Mouse (Mus musculus) stomach, embryonic 16.5 days (tissue): ENCODE results near the gene Trmt1l. TPM values are rescaled to one million over a fixed set of nuclear protein-coding genes. Genes with fewer than 3 reads are reported as not detected.
"Not testable (repeated sequence)": the region's sequence is repeated elsewhere in the genome, so short reads cannot be mapped to it uniquely, and the experiment has no call there.

Experiments
- ATAC-seq: fragments of 200-750 bp; cut with Nextera tagmentation; 2 replicates; pipeline ENCODE4 v1.8.0; 2017; ENCODE audit warnings: moderate number of reproducible peaks, moderate TSS enrichment; ENCODE audit not compliant: insufficient read depth, low FRiP score
- H3K27ac ChIP-seq: fragments of 300-500 bp; sonication (generic); 2 replicates; pipeline ENCODE4 v1.5.1; 2014; ENCODE audit warnings: low read length
- H3K27me3 ChIP-seq: fragments of 300-500 bp; sonication (generic); 2 replicates; pipeline ENCODE4 v1.6.1; 2014; ENCODE audit warnings: low read length, control low read depth, mixed read lengths; ENCODE audit not compliant: control insufficient read depth, insufficient read depth
- H3K36me3 ChIP-seq: fragments of 300-500 bp; sonication (generic); 2 replicates; pipeline ENCODE4 v1.6.1; 2014; ENCODE audit warnings: low read length; ENCODE audit not compliant: control insufficient read depth, insufficient read depth
- H3K4me1 ChIP-seq: fragments of 300-500 bp; sonication (generic); 2 replicates; pipeline ENCODE4 v1.6.1; 2014; ENCODE audit warnings: low read length, control low read depth, mixed read lengths; ENCODE audit not compliant: control insufficient read depth, insufficient read depth
- H3K4me2 ChIP-seq: fragments of 300-500 bp; sonication (generic); 2 replicates; pipeline ENCODE4 v1.6.1; 2014; ENCODE audit warnings: low read depth, low read length, mixed read lengths
- H3K4me3 ChIP-seq: fragments of 300-500 bp; sonication (generic); replicated peaks from 2 replicates; pipeline ENCODE4 v1.5.1; 2014; ENCODE audit warnings: mild to moderate bottlenecking, low read length
- H3K9ac ChIP-seq: fragments of 300-500 bp; sonication (generic); 2 replicates; pipeline ENCODE4 v1.6.1; 2014; ENCODE audit warnings: low read length
- H3K9me3 ChIP-seq: fragments of 300-500 bp; sonication (generic); replicated peaks from 2 replicates; pipeline ENCODE4 v1.6.1; 2016; ENCODE audit warnings: low read length, control low read depth; ENCODE audit not compliant: control insufficient read depth
- WGBS: fragments of 180-500 bp; shearing (Covaris S2); extraction: QIAGEN DNeasy Blood & Tissue Kit; methylation state at CpG from one replicate; pipeline ENCODE4 v1.1.7; 2014; 5-methylcytosine and 5-hydroxymethylcytosine counted together
- polyA plus RNA-seq: library from polyadenylated mRNA; unstranded; fragments of >200 nt; fragmentation: Nextera tagmentation; extraction: Ambion mirVana; gene quantifications from 2 replicates; pipeline ENCODE4 v1.2.1, GENCODE M21; 2015

Gene Trmt1l
- polyA plus RNA-seq, 1 experiment from 2014 or later = 33.8 TPM

DNA sequence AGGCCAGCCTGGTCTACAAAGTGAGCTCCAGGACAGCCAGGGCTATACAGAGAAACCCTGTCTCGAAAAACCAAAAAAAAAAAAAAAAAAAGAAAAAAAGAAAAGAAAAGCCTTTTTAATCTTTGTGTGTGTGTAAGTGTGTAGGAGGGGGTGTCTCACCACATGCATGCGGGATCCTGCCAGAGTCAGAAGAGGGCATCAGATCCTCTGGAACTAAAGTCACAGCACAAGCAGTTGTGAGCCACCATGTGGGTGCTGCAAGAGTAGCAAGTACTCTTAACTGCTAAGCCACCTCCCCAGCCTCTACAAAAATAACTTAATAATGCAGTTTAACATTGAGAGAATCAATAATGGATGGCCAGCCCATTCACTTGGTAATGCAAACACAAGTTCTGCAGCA lies 22.5 kb downstream of the Trmt1l start:
- no peak overlapping the region for H3K4me3 ChIP-seq
- H3K27ac ChIP-seq = no peak overlapping the region
- WGBS = 95% methylated on average over 1 of the region's 2 CpGs
- H3K4me1 ChIP-seq = no peaks in the 10 kb centered on the region
- peaks cover 29% of the 10 kb centered on the region for H3K36me3 ChIP-seq
- no peaks in the 10 kb centered on the region for H3K9me3 ChIP-seq
- no peaks in the 10 kb centered on the region for H3K27me3 ChIP-seq
- H3K9ac ChIP-seq = no peak overlapping the region
- H3K4me2 ChIP-seq = no peak overlapping the region
- no peak for ATAC-seq

GRCm38 (mm10) chr1:151451946-151452345 lies 23.6 kb downstream of the Trmt1l start:
- no peaks in the 10 kb centered on the region for H3K27me3 ChIP-seq
- H3K36me3 ChIP-seq = peaks cover 29% of the 10 kb centered on the region
- H3K27ac ChIP-seq = no peak overlapping the region
- no peaks in the 10 kb centered on the region for H3K9me3 ChIP-seq
- no peak for ATAC-seq
- no peak overlapping the region for H3K9ac ChIP-seq
- no peaks in the 10 kb centered on the region for H3K4me1 ChIP-seq
- no peak overlapping the region for H3K4me3 ChIP-seq
- WGBS = 96% methylated on average over 11 of the region's 11 CpGs
- no peak overlapping the region for H3K4me2 ChIP-seq

GRCm38 (mm10) chr1:151457087-151457486 lies 28.7 kb downstream of the Trmt1l start:
- Histone ChIP-seq H3K4me1 (no peaks in the 10 kb centered on the region), H3K4me2 (no peak overlapping the region), H3K27me3 (no peaks in the 10 kb centered on the region), H3K9me3 (no peaks in the 10 kb centered on the region), H3K4me3 (no peak overlapping the region), H3K27ac (no peak overlapping the region), H3K36me3 (peaks cover 25% of the 10 kb centered on the region), H3K9ac (no peak overlapping the region)
- no peak for ATAC-seq
- WGBS = 71% methylated on average over 5 of the region's 5 CpGs

DNA sequence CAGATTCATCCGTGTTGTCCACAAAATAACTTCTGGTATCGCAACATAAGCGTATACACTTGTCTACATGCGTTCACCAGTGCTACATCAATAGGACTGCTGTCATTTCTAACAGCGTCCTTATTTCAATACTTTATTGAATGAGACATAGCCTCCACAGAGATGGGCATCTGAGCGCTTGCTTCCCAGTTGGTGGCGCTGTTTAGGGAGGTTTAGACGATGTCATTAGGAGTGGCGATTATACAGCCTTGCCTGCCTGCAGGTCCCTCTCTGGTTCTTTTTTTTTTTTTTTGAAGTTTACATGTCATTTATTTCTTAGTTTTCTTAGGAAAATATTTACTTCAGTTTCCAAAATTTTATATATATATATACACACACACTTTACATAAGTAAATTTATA lies 32.9 kb downstream of the Trmt1l start:
- H3K4me2 ChIP-seq = no peak overlapping the region
- no peak overlapping the region for H3K27ac ChIP-seq
- H3K4me3 ChIP-seq = no peak overlapping the region
- no peak overlapping the region for H3K9ac ChIP-seq
- H3K9me3 ChIP-seq = no peaks in the 10 kb centered on the region
- no peaks in the 10 kb centered on the region for H3K27me3 ChIP-seq
- 80% methylated on average over 9 of the region's 9 CpGs for WGBS
- H3K36me3 ChIP-seq = peaks cover 10% of the 10 kb centered on the region; the same call in 1 of the 2 replicates
- no peaks in the 10 kb centered on the region for H3K4me1 ChIP-seq
- ATAC-seq = no peak

DNA sequence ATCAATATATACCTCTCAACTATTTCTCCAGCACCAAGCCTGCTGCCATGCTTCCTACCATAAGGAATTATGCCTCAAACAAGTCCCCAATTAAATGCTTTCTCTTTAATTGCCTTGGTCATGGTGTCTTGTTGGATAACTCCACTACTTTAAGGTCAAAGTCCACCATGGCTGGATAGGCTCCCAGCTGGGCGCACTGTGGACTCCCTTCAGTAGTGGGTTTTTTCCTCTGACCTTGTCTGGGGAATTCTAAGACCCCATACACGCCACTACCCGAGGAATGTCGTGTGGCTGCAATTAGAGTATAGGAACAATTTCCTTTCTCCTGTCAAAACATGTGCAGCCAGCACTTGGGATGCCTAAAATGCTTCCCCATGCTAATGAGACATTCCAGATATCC lies 36.6 kb downstream of the Trmt1l start:
- ATAC-seq = no peak

GRCm38 (mm10) chr1:151466571-151466970 lies 38.2 kb downstream of the Trmt1l start:
- Histone ChIP-seq H3K27ac (no peak overlapping the region), H3K9me3 (no peaks in the 10 kb centered on the region), H3K4me3 (no peak overlapping the region), H3K27me3 (no peaks in the 10 kb centered on the region), H3K9ac (no peak overlapping the region), H3K4me1 (no peaks in the 10 kb centered on the region), H3K4me2 (no peak overlapping the region), H3K36me3 (peaks cover 18% of the 10 kb centered on the region; the same call in 1 of the 2 replicates)
- WGBS = 77% methylated on average over 4 of the region's 4 CpGs
- ATAC-seq = no peak

More for the DNA sequence above, 36.6 kb downstream of the Trmt1l start:
- H3K27me3 ChIP-seq = no peaks in the 10 kb centered on the region
- no peak overlapping the region for H3K4me3 ChIP-seq
- H3K9me3 ChIP-seq = no peaks in the 10 kb centered on the region
- H3K4me2 ChIP-seq = no peak overlapping the region
- no peak overlapping the region for H3K27ac ChIP-seq
- 66% methylated on average over 4 of the region's 4 CpGs for WGBS
- no peak overlapping the region for H3K9ac ChIP-seq
- H3K36me3 ChIP-seq = peaks cover 18% of the 10 kb centered on the region; the same call in 1 of the 2 replicates
- no peaks in the 10 kb centered on the region for H3K4me1 ChIP-seq

- no peak for ATAC-seq
- Histone ChIP-seq H3K4me2 (no peak overlapping the region), H3K27ac (no peak overlapping the region), H3K4me1 (no peaks in the 10 kb centered on the region), H3K9me3 (no peaks in the 10 kb centered on the region), H3K36me3 (peaks cover 43% of the 10 kb centered on the region), H3K9ac (no peak overlapping the region), H3K27me3 (no peaks in the 10 kb centered on the region), H3K4me3 (no peak overlapping the region)
- WGBS = 53% methylated on average over 7 of the region's 7 CpGs
Measured at GRCm38 (mm10) chr1:151471429-151471828, 43.1 kb downstream of the Trmt1l start.

DNA sequence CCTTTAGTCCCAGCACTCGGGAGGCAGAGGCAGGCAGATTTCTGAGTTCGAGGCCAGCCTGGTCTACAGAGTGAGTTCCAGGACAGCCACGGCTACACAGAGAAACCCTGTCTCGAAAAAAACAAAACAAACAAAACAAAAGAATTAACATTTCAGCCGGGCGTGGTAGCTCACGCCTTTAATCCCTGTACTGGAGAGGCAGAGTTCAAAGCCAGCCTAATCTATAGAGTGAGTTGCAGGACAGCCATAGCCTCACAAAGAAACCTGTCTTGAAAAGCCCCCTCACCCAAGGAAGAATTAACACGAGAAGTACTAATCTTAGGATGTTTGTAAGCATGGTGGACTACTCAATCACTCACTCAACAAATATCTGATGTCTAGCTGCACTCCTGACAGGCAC lies 44.0 kb downstream of the Trmt1l start:
- H3K36me3 ChIP-seq = peaks cover 46% of the 10 kb centered on the region
- WGBS = 92% methylated on average over 8 of the region's 8 CpGs
- not testable (repeated sequence) for H3K4me1 ChIP-seq

GRCm38 (mm10) chr1:151482497-151482896 lies 54.2 kb downstream of the Trmt1l start:
- no peak overlapping the region for H3K27ac ChIP-seq
- 93% methylated on average over 1 of the region's 1 CpGs for WGBS
- no peaks in the 10 kb centered on the region for H3K27me3 ChIP-seq
- H3K36me3 ChIP-seq = no peaks in the 10 kb centered on the region
- H3K4me3 ChIP-seq = no peak overlapping the region
- H3K4me2 ChIP-seq = no peak overlapping the region
- H3K4me1 ChIP-seq = 0 out of 2 replicates have a peak, but pooled peaks cover 3% of the 10 kb centered on the region
- ATAC-seq = no peak
- no peak overlapping the region for H3K9ac ChIP-seq
- H3K9me3 ChIP-seq = no peaks in the 10 kb centered on the region

More for the DNA sequence above, 44.0 kb downstream of the Trmt1l start:
- H3K4me2 ChIP-seq, H3K9ac ChIP-seq, H3K9me3 ChIP-seq, H3K27ac ChIP-seq, H3K4me3 ChIP-seq, H3K27me3 ChIP-seq, ATAC-seq: not testable (repeated sequence)

GRCm38 (mm10) chr1:151483568-151483967 lies 55.2 kb downstream of the Trmt1l start:
- WGBS = 53% methylated on average over 1 of the region's 1 CpGs
- Histone ChIP-seq H3K27me3 (no peaks in the 10 kb centered on the region), H3K4me2 (no peak overlapping the region), H3K4me1 (peaks cover 3% of the 10 kb centered on the region; the same call in 1 of the 2 replicates), H3K4me3 (no peak overlapping the region), H3K9me3 (no peaks in the 10 kb centered on the region), H3K9ac (no peak overlapping the region), H3K27ac (no peak overlapping the region), H3K36me3 (no peaks in the 10 kb centered on the region)
- no peak for ATAC-seq
